ENCODE assay signal across 9 mouse cellular contexts in genomic region chr15:96948471-96948870, GRCm38 (mm10).
A peak's percentile ranks its signal among the peaks of the same experiment; 100 is the strongest.
DNase-seq lines count a peak whose midpoint lies in the region; ATAC-seq lines count a peak whose summit lies in the region.
"Had no signal": no experiment of that assay in that cellular context is flagged by ENCODE, and none has a peak within 500 bp of the region (broad histone marks: within the 10 kb centered on the region; RNA-seq: fewer than 3 reads in every experiment).

No protein-coding gene starts in this region.

- no peak overlapping the region for H3K4me3 ChIP-seq in midbrain, embryonic 15.5 days
- H3K4me3 ChIP-seq: erythroblast, embryonic 14.5 days had no signal

- H3K36me3 ChIP-seq in midbrain, embryonic 15.5 days (replicated peaks): no peaks in the 10 kb centered on the region

- H3K9ac ChIP-seq in midbrain, embryonic 15.5 days: no peak overlapping the region

- intact Hi-C loops in left cerebral cortex, postnatal 4 days (cut with DNase I): no loop called here
- intact Hi-C loops in left cerebral cortex, postnatal 14 days (cut with DNase I): no loop called here

- no peak overlapping the region for H3K27ac ChIP-seq in midbrain, embryonic 15.5 days

- no peaks in the 10 kb centered on the region for H3K9me3 ChIP-seq in midbrain, embryonic 15.5 days

- whole genome bisulfite sequencing in midbrain, embryonic 15.5 days: 70% methylated on average over 6 of the region's 6 CpGs

- ATAC-seq in midbrain, embryonic 15.5 days (replicated peaks): no peak

- DNase-seq in left cerebral cortex, postnatal 4 days: peak; percentile 24
- DNase-seq in left cerebral cortex, postnatal 14 days (ENCODE audit: low spot score in 2 of 2): no peak
- peak; percentile 19 to 63 for DNase-seq in adrenal gland, postnatal 36 days
- DNase-seq in heart, postnatal 4 days: peak; percentile 54
- DNase-seq in lung, adult 18-20 months: peak; percentile 20 to 60
- peak; percentile 58 for DNase-seq in testis, postnatal 10 days (ENCODE audit: low spot score)
- DNase-seq in gastrocnemius, postnatal 4 days (ENCODE audit: low spot score in 2 of 2): no peak

- H3K4me1 ChIP-seq in midbrain, embryonic 15.5 days: peaks cover 3% of the 10 kb centered on the region; the same call in 1 of the 2 replicates

- H3K4me2 ChIP-seq in midbrain, embryonic 15.5 days: no peak overlapping the region

- H3K27me3 ChIP-seq in midbrain, embryonic 15.5 days (replicated peaks): no peaks in the 10 kb centered on the region

Comparison
In these comparisons a context has a peak if more than half of its experiments do, and no peak if none do; other contexts are left out.
1. DNase-seq: peak in left cerebral cortex, postnatal 4 days (single experiment), adrenal gland, postnatal 36 days (2 of 2), heart, postnatal 4 days (single experiment), lung, adult 18-20 months (2 of 2) and testis, postnatal 10 days (single experiment); none in left cerebral cortex, postnatal 14 days (0 of 2) and gastrocnemius, postnatal 4 days (0 of 2).